Mouse (Mus musculus) T-helper 2 cell (primary cell): Measurements from ENCODE around the gene Inpp4b.

ENCODE experiments used
- in situ Hi-C: fragments of 300-600 bp; cut with MboI, MseI; formaldehyde crosslinking; loops from one replicate; pipeline ENCODE4 v1.15.1; 2025; ENCODE audit warnings: high pct_unique_total_duplicates

The Inpp4b gene

DNA sequence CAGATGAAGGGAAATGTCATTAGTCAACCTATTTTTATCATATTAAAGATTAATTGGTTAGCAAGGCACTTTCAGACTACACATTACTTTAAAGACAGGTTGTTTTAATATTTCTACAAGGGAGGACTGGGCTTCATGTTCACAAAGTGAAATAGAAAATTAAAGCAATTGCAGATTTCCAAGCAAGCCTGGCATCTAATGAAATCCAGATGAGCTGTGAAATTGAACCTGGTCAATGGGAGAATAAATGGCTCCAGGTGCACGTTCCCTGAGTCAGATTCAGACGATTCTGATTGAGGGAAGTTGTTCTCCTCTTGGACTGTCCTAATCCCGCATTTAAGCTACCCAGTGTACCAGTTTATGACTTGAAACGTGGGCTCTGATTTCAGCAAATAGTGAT lies 473.2 kb downstream of the Inpp4b start:
- in situ Hi-C loops, result no loop called here

DNA sequence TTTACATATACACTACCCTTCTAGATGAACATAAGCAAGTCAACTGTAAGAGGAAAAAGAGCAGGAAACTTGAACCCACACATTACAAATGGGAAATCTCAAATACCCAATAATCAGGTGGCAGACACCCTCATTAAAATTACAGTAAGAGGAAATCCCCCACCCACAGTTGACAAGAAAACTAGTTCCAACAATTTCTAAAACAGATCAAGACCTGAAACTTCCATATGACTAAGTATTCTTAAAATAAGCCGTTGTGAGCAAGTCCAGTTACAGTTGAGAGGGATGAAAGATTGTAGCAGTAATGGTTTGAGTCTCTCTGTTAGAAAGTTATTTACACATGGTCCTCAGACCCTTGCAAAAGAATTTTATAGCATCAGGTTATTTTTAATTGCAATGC lies 480.8 kb downstream of the Inpp4b start:
- in situ Hi-C loops, result no loop called here

DNA sequence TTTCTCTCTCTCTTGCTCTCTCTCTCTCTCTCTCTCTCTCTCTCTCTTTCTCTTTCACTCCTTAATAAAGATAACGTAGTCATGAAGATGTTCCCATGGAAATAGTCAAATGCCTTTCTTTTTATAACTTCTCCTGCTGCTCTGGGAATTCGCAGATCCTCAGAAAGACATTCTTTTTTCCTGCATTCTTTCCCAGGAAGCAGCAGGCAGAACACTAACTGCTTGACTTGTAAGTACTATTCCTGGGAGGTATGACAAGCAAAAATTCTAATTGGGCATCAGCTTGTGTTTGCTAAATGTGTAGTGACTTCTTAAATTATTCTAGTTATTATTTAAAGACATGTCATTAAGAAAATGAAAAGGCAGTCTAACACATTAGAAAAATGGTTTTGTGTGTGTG lies 482.6 kb downstream of the Inpp4b start:
- in situ Hi-C loops, result no loop called here

DNA sequence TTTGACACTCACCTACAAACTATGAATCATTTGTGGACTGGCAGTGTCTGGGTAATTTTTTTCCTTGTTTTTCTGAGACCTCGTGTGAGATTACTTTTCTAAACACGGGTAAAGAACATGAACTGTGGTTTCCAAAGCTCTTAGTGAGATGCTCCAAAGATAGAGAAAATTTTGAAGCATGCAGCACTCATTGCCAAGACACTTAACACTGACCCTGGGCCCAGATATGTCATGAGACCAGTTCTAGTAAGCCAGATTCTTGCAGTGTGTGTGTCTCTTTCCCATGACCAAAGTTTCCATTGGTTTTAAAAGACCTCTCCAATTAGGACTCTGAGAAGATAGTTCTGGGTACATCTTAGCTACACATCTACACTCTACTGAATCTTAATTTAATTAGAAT lies 484.1 kb downstream of the Inpp4b start:
- in situ Hi-C loops, result no loop called here

DNA sequence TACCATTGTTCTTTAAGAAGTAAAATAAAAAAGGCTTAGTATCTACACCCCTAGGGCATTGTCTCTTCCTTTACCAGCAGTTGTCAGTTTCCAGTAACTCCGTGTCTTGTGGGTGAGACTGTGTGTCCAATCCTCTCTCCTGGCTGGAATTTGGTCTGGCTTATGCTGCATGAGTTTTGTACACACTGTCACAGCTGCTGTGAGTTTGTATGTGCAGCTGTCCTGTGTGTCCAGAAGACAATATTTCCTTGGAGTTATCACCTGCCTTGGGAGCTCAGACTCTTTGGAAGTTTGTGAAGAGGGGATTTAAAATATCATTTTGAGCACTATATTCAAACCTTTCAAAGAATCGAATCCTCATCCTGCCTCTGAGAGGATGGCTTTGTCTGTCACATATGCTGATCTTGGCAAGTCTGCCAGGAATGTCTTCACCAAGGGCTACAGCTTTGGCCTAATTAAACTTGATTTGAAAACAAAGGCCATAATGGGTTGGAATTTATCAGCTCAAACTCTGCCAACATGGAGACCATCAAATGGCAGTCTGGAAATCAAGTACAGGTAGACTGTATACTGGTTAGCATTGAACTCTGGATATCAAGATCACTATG lies 485.1 kb downstream of the Inpp4b start:
- in situ Hi-C loops, result no loop called here

DNA sequence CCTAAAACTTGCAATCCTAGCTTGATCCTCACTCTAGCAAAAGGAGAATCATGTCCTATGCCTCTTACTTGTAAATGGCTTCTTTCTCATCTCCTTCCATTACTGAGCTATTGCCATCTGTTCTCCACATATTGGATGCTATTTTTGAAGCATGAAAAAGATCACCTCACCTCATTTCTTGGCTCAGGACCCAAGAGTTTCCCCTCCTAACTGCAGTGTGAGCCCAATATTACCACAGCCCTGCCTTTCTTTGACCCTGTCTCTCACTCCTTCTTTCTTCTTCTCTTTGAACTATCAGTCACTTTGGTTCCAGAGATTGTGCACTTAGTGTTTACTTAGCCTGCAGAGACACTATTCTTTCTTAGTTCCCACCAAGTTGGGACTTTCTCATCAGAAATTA lies 489.1 kb downstream of the Inpp4b start:
- in situ Hi-C loops, result loop anchor here (10.0 kb wide), 1 partner anchor 933 kb away; no protein-coding TSS in a partner anchor

DNA sequence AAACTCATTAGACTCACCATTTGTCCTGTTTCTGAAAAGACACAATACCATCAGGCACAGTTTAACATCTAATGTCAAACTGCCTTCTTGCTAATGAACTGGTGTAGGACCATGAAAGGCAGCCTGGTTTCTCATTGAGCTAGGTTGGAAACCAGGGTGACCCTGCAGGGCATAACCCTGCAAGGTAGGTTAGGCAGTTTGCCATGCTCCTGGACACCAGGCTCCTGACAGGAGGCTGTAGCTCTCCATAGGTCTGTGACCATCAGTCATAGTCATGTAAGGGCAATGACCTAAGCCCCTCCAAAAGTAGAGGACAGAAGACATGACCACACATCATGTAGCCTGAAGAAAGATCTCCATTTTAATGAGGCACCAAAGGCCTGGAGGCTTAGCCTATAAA lies 491.5 kb downstream of the Inpp4b start:
- in situ Hi-C loops, result loop anchor here (10.0 kb wide), 1 partner anchor 931 kb away; no protein-coding TSS in a partner anchor

DNA sequence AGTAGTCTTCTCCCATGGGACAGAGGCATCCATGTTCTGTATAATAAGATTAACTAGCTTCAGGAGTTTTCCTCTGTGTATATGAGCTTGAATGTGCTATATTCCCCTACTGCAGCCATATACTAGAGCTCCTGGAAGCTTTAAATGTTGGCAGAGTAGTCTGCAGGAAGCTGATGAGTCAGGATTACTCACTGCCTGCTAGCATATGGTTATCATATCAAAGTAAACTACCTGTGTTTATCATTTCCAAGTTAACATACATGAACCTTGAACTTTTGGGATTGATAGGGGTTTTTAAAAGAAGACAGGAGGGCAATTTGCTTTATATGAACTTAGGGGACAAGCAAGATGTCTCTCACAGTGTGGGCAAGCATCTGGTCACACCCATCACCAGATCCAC lies 498.2 kb downstream of the Inpp4b start:
- in situ Hi-C loops, result no loop called here

DNA sequence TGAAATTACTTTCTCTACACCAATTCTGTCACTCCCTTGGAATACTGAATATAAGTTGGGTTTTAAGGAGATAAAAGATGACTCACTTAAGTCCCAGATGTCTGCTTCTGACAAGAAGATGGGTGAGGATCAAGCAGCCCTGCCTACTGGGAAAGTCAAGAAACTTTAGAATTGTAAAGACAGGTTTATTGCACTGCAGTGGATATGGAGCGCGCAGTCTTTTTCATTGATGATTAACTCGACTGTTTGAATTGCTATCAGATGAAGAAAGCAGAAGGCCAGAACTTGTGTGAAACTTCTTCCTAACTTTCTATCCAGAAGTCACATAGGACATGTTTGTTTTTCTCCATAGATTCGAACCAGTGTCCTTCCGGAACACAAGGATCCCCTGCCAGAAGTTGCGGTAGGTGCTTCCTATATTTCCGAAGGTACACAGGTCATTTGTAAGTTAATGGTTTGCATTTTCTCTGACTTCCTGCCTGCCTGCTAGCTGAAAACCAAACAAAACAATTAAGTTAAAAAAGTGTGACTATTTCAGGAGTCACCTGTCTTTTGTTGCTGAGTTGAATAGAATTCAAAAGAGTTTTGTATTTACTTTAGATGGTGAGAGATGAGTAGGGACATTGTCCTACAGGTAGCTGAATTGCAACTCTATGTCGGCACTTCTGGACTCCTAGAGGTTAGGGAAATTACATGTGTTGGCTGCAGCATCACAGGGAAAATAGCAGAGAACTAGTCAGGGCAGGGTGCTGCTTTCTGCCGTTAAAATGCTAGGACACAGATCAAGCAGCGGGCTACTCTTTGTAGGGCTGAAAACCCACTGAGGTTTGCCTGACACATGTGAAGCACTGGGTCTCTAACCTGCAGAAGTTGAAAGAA lies 502.0 kb downstream of the Inpp4b start:
- in situ Hi-C loops, result no loop called here

DNA sequence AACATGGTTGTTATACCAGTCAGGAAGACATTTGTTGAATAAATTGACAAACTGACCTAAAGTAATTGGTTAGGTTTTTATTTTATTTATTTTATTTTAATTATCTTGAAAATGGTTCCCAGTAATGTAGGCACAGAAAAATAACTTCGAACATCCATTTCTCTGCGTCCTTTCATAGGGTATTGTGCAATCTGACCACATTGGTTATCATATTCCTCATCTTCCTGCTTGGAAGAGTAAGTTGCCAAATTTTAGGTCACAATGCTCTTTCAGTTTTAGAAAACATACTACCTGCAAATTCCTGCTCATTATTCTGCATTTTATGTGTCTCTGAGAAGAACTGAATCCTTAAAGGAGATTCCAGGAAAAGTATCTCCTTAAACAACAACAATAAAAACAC lies 505.6 kb downstream of the Inpp4b start:
- in situ Hi-C loops, result no loop called here

DNA sequence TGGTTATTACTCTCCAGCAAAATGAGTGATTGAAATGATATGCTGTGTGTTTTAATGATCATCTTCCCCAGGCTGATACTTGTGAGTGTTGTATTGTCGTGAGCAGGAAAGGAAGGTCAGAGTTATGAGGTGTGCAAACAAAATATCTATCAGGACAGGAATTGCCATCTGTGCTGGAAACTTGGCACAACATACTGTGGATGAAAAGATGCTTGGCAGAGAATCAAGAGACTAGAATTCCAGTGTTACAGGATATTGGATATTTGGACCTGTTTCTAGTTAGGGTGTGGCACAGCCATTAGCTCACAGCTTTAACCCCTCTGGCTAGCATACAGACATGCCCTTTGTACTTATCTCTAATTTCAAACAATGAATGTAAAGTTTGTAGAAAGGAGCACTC lies 507.6 kb downstream of the Inpp4b start:
- in situ Hi-C loops, result no loop called here

DNA sequence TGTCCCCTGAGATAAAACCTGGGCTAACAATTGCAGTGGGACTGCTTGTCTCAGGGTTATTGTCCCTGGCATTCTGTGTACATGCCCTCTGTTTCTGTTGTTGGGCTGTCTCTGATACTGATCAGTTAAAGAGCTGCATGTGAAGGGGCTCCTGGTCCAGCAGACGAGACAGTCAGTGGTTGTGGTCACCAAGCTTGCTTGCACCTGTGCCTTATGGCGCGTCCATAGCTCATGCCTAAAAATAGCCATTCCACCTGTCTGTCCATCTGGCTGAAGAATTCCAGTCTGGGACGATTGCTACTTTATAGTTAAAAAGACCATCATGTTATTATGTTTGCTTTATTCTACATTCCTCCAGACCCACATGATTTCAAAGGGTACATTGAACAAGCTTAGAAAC lies 510.8 kb downstream of the Inpp4b start:
- in situ Hi-C loops, result no loop called here

DNA sequence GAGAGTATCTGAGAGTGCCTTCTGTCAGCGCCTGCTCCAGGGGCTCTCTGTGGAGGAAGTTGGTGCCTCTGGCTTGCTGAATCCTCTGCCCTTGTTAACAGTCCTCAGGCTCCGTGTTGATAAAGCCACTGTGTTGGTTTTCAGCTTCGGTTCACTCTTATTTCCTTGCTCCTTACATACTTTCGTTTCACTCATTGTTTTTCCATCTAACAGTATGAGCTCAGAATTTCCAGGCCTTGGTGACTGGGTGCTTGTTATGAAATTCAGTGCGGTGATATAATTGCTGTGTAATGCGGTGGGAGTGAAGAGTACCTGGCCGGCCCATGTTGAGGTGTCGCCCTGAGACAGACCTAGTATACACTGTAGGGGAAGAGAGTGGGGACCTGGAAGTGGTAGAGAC lies 512.2 kb downstream of the Inpp4b start:
- in situ Hi-C loops, result no loop called here

DNA sequence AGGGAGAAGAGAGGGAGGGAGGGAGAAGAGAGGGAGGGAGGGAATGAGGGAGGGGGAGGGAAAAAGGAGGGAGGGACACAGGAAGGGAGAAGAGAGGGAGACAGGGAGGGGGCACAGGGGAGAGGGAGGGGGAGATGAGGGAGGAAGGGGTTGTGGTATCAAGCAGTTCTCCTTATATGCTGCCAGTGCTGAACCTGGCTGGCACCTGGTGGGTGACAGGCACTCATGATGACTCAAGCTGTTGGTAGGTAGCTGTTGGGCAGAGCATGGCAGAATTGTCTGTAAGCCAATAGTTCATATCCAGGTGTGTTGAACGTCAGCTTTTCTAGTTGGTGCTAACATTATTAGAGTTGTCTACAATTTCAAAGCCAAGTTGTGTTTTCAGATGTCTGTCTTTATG lies 512.7 kb downstream of the Inpp4b start:
- in situ Hi-C loops, result no loop called here

DNA sequence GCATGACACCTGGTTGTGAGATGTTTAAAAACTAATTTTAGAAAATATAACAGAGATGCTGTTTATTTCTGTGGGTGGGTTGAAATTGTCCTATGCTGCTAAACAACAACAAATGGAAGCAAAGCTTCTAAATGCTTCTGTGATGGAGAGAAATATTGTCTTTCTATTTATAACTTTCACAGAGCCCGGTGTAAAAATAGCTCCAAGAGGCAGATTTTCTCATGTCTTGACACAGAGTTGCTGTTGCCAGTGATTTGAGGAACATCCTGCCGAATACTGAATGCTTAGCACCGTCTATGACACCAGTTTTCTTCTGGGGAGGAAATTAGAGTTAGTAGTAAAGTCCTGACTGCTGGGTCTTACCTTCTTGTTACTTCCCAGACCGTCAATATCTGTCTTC lies 513.8 kb downstream of the Inpp4b start:
- in situ Hi-C loops, result no loop called here

DNA sequence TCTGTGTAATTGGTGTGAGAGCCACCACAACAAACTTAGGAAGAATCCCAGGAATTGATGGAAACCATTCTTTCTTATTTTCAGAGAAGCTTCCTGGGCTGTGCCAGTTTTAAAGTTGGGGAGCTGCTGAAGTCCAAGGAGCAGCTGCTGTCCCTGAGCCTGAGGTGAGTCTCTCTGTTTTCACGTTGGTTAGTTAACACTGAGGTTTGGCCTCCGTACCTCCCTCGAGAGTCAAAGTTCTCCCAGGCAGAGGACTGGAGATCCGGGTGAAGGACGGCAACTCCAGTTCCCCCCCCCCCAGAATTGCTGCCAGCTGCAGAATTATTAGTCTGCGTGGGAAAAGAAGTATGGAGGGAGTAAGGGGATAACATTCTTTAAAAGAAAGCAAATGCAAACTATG lies 514.3 kb downstream of the Inpp4b start:
- in situ Hi-C loops, result no loop called here

DNA sequence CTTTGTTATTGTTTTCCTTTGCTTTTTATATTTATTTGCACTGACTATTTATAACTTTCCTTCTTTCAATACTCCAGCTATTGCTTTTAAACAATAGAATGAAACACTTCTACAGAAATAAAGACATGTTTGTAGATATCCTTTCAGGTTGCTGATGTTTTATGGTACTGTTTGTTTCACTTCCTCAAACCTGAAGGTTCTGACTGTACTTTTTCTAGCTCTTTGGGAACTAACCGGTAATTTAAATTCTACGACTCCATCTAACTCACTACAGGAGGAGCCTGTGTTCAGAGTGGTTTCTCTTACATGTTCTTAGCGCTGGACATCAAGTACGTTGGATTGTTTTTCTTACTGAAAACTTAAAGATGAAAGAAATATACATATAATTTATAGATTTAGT lies 516.0 kb downstream of the Inpp4b start:
- in situ Hi-C loops, result no loop called here

DNA sequence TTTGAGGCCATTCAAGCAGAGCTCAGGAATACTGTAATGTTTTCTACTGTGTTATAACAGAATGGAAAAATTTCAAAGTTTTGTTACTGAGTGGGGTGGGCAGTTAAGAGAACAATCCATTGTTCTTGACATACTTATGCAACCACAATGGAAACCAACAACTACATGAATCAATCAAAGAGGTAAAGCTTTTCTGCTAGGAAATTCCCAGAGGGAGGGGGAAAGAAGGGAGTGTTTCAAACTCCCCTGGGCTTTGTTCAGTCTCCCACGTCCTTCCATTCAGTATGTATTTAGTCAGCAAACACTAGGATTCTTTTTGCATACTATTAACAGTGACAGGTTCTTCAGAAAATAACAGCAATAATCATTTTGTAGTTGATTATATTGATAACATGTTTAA lies 517.4 kb downstream of the Inpp4b start:
- in situ Hi-C loops, result no loop called here

DNA sequence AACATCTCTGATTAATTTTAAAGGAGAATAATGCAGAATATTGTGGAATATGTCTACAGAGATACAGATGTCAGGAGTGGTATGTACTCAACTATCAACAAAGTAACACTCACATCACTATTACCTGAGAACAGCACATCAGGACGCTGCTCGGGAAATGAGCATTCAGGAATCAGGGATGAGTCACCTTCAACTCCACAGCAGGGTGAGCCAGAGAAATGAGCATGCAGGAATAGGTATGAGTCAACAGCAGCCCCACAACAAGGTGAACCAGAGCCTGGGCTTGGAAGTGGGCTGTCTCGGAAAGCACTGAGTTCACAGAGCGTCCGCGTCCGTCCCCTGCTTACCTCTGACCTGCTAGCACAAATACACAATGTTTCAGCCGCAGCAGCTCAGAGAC lies 519.0 kb downstream of the Inpp4b start:
- in situ Hi-C loops, result no loop called here

DNA sequence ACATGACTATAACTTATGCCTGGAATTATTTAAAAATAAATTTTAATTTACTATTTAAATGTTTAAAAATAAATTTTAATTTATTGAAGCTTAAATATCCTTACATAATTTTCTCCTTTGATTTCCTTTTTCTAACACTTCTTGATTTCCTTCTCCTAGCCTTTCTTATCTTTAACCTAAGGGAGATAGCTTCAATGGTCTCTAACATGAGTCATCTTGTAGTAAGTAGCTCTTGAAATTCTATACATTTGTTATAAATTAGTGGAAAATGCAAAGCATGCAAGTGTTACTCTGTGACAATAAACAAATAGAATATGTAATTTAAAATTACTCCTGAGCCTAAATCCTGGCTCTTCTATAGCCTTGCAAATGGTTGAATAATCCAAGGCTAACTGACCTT lies 520.4 kb downstream of the Inpp4b start:
- in situ Hi-C loops, result no loop called here

DNA sequence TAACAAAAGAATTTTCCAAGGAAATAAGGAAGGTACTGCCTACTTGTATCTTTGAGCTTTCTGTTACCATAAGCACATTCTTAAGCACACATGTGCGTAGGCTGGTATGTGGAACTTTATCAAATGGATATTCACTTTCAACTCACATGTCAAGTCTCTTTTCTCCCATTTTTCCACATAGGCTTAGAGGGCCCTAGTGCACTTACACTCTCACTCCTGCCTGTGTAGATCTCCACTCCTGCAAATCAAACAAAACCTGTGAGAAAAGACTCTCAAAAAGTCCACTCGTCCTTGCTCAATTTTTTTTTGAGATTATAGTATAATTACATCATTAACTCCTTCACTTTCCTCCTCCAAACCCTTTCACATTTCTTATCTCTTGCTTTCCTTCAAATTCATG lies 522.0 kb downstream of the Inpp4b start:
- in situ Hi-C loops, result no loop called here

DNA sequence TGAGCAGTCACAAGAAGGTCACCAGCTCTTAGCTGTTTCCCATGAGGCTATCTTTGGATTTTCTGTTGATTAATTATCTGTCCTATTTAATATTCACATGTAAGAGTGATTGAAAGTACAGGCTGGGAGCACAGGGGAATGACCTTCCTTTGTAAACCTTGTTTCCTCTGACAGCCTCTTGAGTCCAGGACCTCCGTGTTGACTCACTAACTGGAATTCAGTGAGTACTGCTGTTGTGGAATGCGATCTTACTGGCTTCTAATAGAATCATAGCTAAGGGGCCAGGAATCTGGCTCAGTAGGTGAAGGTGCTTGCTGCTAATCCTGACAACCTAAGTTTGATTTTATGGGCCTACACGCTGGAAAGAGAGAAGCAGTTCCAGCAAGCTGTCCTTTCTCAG lies 523.3 kb downstream of the Inpp4b start:
- in situ Hi-C loops, result no loop called here

DNA sequence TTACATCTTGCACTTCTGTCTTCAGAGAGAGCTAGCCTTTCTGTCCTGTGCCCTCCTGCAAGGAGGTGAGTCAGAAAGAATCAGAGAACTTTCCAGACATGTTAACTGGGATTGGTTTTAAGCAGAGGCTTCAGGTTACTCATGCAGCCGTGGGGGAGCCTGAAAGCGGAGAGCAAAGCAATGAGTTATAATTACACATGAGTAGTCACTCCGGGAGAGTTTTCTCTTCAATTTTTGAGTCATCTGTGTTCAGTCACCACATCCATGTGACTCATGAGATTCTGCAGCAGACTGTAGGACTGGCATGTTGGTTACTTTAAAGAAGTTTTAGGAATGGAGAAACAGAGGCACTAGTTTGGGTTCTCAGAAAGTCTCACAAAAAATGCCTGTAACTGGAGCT lies 524.7 kb downstream of the Inpp4b start:
- in situ Hi-C loops, result no loop called here
